Mouse (Mus musculus): ENCODE measurements around the gene Cylc2. TPM values are rescaled to one million over a fixed set of nuclear protein-coding genes. Genes with fewer than 3 reads are reported as not detected.

Cylc2 gene
- total RNA-seq (2012; rRNA removed): not detected in 2 replicates
- total RNA-seq (2014; rRNA removed): not detected in 2 replicates
- not detected in 2 replicates for polyA plus RNA-seq (2012; ENCODE audit: insufficient read length, low read depth)

DNA sequence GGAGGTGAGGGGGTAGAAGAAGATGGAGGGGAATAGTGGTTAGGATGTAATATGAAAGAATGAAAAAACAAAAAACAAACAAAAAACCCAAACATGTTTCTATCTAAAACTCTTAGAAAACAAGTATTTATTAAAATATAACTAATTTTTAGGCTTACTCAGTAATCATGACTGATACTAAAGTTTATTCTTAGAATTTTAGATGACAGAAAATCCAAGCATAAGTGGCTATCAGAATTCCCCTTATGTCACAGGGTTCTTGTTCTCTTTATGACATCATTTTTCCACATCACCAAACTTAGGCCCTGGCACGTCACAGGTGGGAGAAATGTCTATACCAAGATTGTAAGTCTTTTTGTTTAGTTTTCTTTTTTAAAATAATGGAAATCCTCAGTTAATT is at the start of gene Cylc2:
Gene Cylc2 (plus strand): TSS at position 301 of the 400 bp plus-strand sequence.
- Histone ChIP-seq H3K36me3 (replicated peaks in 1 of 2; ENCODE audit: control insufficient read depth in 1 of 2, insufficient read depth in 1 of 2, low read length in 1 of 2) (no peaks in the 10 kb centered on the region), H3K27ac (ENCODE audit: insufficient read depth, low read depth) (no peak within 1 kb of the TSS), H3K4me3 (replicated peaks in 1 of 3; ENCODE audit: low read depth in 2 of 3, low read length in 2 of 3, poor library complexity in 1 of 3) (no peak within 1 kb of the TSS), H3K27me3 (replicated peaks) (no peaks in the 10 kb centered on the region), H3K4me1 (ENCODE audit: control insufficient read depth in 1 of 2, insufficient read depth in 2 of 2) (no peaks in the 10 kb centered on the region), H3K4me2 (ENCODE audit: insufficient read depth, low read depth, poor library complexity, severe bottlenecking) (no peak within 1 kb of the TSS), H3K9ac (ENCODE audit: insufficient read depth, low read depth) (no peak within 1 kb of the TSS), H3K79me2 (replicated peaks; ENCODE audit: control insufficient read depth, extremely low read depth, insufficient read depth, poor library complexity, severe bottlenecking) (no peaks in the 10 kb centered on the region), H3K9me3 (replicated peaks; ENCODE audit: low read length) (peaks cover 9% of the 10 kb centered on the region)
- dilution Hi-C loops (cut with MboI; ENCODE audit: extremely low pct_ligation_motif_present, extremely low pct_unique_long_range_greater_than_20kb, low sequenced_read_pairs) (no loop called here), in situ Hi-C loops (cut with MboI; ENCODE audit: low pct_ligation_motif_present, low pct_unique_long_range_greater_than_20kb, low sequenced_read_pairs) (no loop called here)
- DNase-seq (ENCODE audit: extremely low read depth): no peak
- TF ChIP-seq BHLHE40 (IDR thresholded peaks at IDR 0.05; ENCODE audit: low read depth, low read length) (no peak), NRF1 (IDR thresholded peaks at IDR 0.05; ENCODE audit: low read depth, low read length) (no peak), ETS1 (conservative IDR thresholded peaks at IDR 0.05; ENCODE audit: low read depth, low read length) (no peak), MEF2A (IDR thresholded peaks at IDR 0.05; ENCODE audit: borderline replicate concordance, low read depth, low read length) (no peak), JUND (conservative IDR thresholded peaks at IDR 0.05; ENCODE audit: low read depth, low read length) (no peak), USF2 (conservative IDR thresholded peaks at IDR 0.05; ENCODE audit: low read depth, low read length) (no peak), USF1 (IDR thresholded peaks at IDR 0.05; ENCODE audit: low read depth, low read length) (no peak), MAZ (IDR thresholded peaks at IDR 0.05; ENCODE audit: low read depth, low read length) (no peak), JUN (IDR thresholded peaks at IDR 0.05; ENCODE audit: insufficient read depth, low read depth, low read length) (no peak), HCFC1 (IDR thresholded peaks at IDR 0.05; ENCODE audit: low read depth, low read length) (no peak), POLR2A (IDR thresholded peaks at IDR 0.05; ENCODE audit: low read depth, low read length) (no peak), TCF12 (IDR thresholded peaks at IDR 0.05; ENCODE audit: low read depth, low read length) (no peak), UBTF (IDR thresholded peaks at IDR 0.05; ENCODE audit: low read depth, low read length) (no peak), CHD1 (IDR thresholded peaks at IDR 0.05; ENCODE audit: low read depth, low read length) (no peak), CHD2 (IDR thresholded peaks at IDR 0.05; ENCODE audit: low read length) (no peak), MAFK (IDR thresholded peaks at IDR 0.05; ENCODE audit: insufficient replicate concordance, low read length) (no peak), RAD21 (IDR thresholded peaks at IDR 0.05; ENCODE audit: low read depth, low read length) (no peak), TBP (conservative IDR thresholded peaks at IDR 0.05; ENCODE audit: low read depth, low read length) (no peak)
